Mouse (Mus musculus): ENCODE results near the gene Jmjd8.
"Not testable (repeated sequence)": the region's sequence is repeated elsewhere in the genome, so short reads cannot be mapped to it uniquely, and the experiment has no call there.

Jmjd8 gene

DNA sequence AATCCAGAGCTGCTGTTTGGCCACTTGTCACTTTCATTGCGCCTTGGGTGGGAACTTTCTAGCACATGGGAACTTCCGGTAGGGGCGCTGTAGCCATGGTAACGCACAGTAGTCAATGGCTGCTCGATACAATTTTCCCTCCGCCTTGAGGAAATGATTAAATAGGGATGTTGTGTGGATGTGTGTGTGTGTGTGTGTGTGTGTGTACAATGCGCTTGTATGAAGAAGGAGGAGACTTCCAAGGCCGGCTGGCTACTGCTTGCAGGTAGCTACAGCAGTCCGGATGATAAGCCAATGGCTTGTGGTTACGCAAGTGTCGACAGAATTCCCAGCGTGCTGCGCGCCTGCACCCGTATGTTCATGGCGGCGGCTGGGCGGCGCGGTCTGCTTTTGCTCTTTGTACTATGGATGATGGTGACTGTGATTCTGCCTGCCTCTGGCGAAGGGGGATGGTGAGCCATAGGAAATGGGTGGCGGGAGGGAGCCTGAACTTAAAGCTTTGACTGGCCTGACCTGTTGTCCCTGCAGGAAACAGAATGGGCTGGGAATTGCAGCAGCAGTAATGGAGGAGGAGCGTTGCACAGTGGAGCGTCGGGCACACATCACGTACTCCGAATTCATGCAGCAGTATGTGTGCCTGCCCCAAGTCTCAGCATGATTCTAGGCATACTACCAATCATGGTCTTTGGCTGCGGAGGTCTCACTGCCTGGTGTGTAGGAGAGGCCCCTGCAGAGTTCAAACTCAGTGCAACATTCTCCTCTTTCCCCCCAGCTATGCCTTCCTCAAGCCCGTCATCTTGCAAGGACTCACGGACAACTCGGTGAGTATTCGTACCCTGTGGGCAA, at the start of gene Jmjd8:
Gene Jmjd8 (plus strand): TSS at position 156 of the 846 bp plus-strand sequence.
- peak; percentile 91 for DNase-seq

- DNase-seq: no peak
Measured at GRCm38 (mm10) chr17:25781339-25781738, 47.3 kb upstream of the Jmjd8 start.

GRCm38 (mm10) chr17:25783086-25783485, 45.6 kb upstream of the Jmjd8 start:
- no peak for DNase-seq

- no peak for DNase-seq
Measured at GRCm38 (mm10) chr17:25783861-25784574, 44.6 kb upstream of the Jmjd8 start.

DNA sequence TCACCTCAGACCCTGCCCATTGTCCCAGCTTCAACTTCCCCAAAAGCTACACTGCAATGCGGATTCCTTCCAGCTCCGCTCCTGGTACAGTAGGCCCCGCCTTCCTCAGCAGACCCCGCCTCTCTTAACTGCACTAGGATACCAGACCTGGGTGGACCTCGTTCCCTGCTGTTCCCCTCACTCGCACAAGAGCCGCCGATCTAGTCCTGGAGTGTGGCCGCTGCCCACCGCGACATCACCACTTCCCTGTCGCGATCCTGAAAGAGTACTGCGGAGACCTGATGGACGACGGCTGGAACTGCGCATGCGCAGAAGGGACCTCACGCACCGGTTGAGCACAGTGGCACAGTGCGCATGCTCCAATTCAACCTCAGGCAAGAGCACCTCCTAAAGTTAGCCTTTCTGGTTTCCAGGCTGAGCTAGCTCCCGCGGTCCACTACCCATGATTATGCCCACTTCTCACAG, 43.4 kb upstream of the Jmjd8 start, which contains the start of gene Haghl:
Gene Haghl (minus strand): TSS at position 393 of the 465 bp plus-strand sequence.
- peak; percentile 98 for DNase-seq

- no peak for DNase-seq
Measured at GRCm38 (mm10) chr17:25786280-25786679, 42.4 kb upstream of the Jmjd8 start, which contains the start of gene Ccdc78. Gene Ccdc78, plus strand, starts transcription at chr17:25786580.

GRCm38 (mm10) chr17:25786781-25787504, 41.7 kb upstream of the Jmjd8 start:
- no peak for DNase-seq

DNA sequence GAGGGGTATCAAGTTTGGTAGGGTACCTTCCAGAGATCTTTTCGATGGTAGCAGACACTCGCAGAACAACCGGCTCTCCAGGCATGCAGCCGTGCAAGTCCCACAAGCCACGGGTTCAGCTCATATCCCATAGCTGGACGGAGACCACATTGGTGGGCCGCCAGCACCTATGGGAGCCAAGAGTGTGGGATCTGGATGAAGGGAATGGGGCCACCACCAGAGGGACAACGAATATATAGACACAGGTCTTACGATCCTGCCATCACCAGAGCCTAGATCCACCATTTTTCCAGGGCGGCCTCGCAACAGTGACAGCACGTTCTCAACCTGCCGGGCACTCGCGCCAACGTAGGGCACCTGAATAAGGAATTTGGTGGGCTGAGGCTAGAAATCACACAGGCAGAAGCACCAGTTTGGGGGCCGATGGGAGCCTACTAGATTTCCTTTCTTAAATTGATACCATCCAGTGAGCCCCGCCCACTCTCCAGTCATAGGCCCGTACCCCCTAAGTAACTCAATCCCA, 37.3 kb upstream of the Jmjd8 start:
- no peak for DNase-seq

GRCm38 (mm10) chr17:25791843-25792527, 36.7 kb upstream of the Jmjd8 start:
- peak; percentile 89 for DNase-seq

DNA sequence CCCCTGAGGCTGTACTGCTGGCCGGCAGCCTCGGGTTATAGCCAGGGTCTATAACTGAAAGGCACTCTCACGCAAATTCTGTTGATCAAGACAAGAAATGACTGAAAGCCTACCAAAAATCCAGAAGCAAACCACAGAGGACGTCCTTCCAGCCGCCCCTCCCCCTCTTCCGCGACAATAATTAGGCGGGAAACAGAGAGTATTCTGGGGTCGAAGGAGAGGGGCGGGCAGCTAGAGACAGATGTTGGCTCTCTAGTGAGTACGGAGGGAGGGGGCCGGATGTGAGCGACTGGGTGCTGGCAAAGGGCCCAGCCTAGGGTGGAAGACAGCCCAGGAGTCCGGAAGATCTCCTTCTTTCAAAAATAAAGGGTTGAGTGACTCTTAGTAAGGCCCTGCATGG, 36.1 kb upstream of the Jmjd8 start, which contains the start of gene Fam173a:
Gene Fam173a (minus strand): TSS at position 287 of the 400 bp plus-strand sequence.
- DNase-seq: peak; percentile 82

GRCm38 (mm10) chr17:25794197-25794596, 34.5 kb upstream of the Jmjd8 start:
- peak; percentile 64 for DNase-seq

DNA sequence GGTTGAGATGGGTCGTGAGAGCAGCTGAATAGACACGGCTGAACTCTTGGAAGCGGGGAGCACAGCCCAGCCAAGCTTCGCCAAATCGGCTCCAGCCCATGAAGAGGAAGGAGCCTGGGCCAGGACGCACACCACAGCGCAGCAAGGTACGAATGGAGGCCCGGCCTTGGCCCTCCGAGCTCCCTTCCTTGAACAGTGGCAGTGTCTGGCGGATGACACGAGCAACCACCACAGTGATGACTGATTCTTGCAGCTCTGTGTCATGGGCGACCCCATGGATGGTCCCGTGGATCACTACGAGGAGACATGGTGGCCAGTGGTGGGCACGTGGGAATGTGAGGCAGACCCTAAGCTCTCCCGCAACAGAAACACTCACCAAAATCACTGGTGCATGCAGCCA, 33.7 kb upstream of the Jmjd8 start:
- DNase-seq: no peak

DNA sequence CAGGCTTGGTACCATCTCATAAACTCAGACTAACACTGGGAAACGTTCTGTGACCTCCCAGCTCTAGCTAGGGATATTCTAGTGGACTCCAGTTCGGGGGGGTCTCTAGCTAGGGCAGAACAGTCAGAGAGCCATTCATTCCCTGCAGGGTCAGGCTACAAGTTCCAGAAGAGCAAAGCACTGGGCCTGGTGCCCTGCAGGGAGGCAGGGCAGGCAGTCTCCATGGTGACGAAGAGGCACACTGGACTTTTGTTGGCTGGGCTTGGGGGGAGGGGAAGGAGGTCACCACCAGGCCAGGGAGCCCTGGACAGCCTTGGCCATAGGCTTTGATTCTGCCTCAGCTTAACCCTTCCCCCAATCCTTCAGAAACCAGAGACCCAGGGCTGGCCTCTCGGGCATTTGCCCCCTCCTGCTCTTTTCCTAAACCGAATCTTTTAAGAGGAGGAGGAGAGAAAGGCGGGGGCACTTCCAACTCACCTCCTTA, 33.0 kb upstream of the Jmjd8 start, which contains the start of gene AC134908.4:
Gene AC134908.4 (minus strand): TSS at position 51 of the 484 bp plus-strand sequence.
- DNase-seq: peak; percentile 90

GRCm38 (mm10) chr17:25796211-25796771, 32.4 kb upstream of the Jmjd8 start:
- no peak for DNase-seq

- peak; percentile 97 for DNase-seq
Measured at GRCm38 (mm10) chr17:25796951-25797369, 31.7 kb upstream of the Jmjd8 start, which contains the start of gene Metrn. Gene Metrn, minus strand, starts transcription at chr17:25797136.

- peak; percentile 85 for DNase-seq
Measured at GRCm38 (mm10) chr17:25801029-25801428, 27.6 kb upstream of the Jmjd8 start.

DNA sequence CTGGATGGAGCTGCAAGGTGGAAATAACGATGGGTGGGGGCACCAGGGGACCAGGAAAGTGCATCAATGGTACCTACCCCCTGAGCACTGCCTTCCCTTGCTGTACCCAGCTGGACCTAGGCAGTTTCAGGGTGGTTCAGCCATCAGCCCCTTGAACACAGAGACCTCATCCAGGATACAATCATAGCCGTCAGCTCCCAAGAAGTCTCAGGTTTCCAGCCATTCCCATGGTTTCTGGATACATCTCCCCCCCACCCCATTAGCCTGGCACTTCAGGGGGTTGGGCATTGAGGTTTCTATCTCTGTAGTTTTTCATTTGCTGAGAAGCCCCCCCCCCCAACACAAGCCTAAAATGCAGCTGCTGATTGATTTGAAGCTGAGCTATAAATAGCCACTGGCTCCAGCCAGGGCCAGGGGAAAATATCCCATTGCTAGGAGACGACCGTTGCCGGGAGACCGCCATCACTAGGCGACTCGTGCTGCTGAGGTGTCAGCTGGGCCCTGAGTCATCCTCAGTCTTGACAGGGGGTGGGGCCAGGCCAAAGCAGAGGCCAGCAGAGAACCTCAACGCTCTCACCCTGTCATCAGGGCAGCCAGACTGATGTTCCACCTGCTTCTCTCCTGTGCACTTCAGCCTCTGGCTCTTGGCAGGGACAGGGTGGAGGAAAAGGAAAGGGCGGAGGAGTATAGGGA, 25.7 kb upstream of the Jmjd8 start:
- peak; percentile 88 for DNase-seq

DNA sequence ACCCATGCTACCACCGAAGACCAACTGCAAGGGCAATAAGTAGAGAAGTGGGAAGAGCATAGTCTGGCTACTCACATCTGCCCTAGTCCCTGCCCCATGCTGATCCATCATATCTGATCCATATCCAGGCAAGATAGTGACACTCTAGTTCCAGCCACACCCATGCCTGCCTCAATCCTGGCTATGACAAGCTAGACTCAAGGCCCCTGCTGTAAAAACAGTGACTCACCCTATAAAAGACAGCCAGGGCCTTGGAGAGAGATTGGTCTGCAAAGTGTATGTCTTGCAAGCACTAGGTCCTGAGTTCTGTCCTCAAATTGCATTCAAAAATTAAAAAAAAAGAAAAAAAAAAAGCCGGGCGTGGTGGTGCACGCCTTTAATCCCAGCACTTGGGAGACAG, 22.2 kb upstream of the Jmjd8 start:
- DNase-seq: no peak

GRCm38 (mm10) chr17:25807452-25807851, 21.2 kb upstream of the Jmjd8 start:
- DNase-seq: not testable (repeated sequence)

- no peak for DNase-seq
Measured at GRCm38 (mm10) chr17:25808028-25808427, 20.6 kb upstream of the Jmjd8 start.

Measured in embryo, embryonic 11 days (tissue).